9 mouse cellular contexts compared by ENCODE assay signal in genomic region chr4:124035192-124035591, GRCm38 (mm10).
DNase-seq lines count a peak whose midpoint lies in the region; ATAC-seq and TF ChIP-seq lines count a peak whose summit lies in the region.
"Had no signal": no experiment of that assay in that cellular context is flagged by ENCODE, and none has a peak within 500 bp of the region (broad histone marks: within the 10 kb centered on the region; RNA-seq: fewer than 3 reads in every experiment).

No protein-coding gene starts in this region.

- H3K9me3 ChIP-seq in lung, embryonic 15.5 days = no peaks in the 10 kb centered on the region
- H3K9me3 ChIP-seq in hindbrain, embryonic 12.5 days (replicated peaks) = no peaks in the 10 kb centered on the region
- H3K9me3 ChIP-seq: liver, embryonic 15.5 days had no signal

- no peak overlapping the region for H3K4me3 ChIP-seq in lung, embryonic 15.5 days
- H3K4me3 ChIP-seq in lung, adult 2 months (replicated peaks; ENCODE audit: extremely low read depth, low read depth, low read length) = no peak overlapping the region
- no peak overlapping the region for H3K4me3 ChIP-seq in hindbrain, embryonic 12.5 days
- H3K4me3 ChIP-seq: liver, embryonic 15.5 days had no signal

- WGBS in lung, embryonic 15.5 days = 25% methylated on average over 7 of the region's 7 CpGs
- 27% methylated on average over 7 of the region's 7 CpGs for WGBS in lung, adult 2 months
- WGBS in hindbrain, embryonic 12.5 days = 5% methylated on average over 6 of the region's 7 CpGs

- DNase-seq in embryo, embryonic 11 days = peak; percentile 54
- DNase-seq in embryo, embryonic 10 days (ENCODE audit: low spot score) = no peak
- no peak for DNase-seq in lung, adult 2 months
- peak; percentile 15 for DNase-seq in retina, embryonic 14.5 days (ENCODE audit: low spot score)
- DNase-seq in B cell, adult 2 months = no peak
- DNase-seq in ovary, adult 18-20 months (ENCODE audit: low spot score) = no peak

- H3K4me2 ChIP-seq in lung, embryonic 15.5 days = no peak overlapping the region
- H3K4me2 ChIP-seq in hindbrain, embryonic 12.5 days (replicated peaks) = peak overlapping the region; percentile 43
- H3K4me2 ChIP-seq: liver, embryonic 15.5 days had no signal

- TF ChIP-seq POLR2A in lung, adult 2 months (IDR thresholded peaks at IDR 0.05; ENCODE audit: borderline replicate concordance, extremely low read depth, low read depth, low read length) = no peak

- no peak for TF ChIP-seq CTCF in lung, adult 2 months (IDR thresholded peaks at IDR 0.05; ENCODE audit: insufficient read depth, low read length)

- ATAC-seq in lung, embryonic 15.5 days (ENCODE audit: borderline replicate concordance, extremely low read depth, low FRiP score, low TSS enrichment) = 0 out of 2 replicates have a peak, but pooled peaks have one; percentile 27
- ATAC-seq in hindbrain, embryonic 12.5 days (ENCODE audit: low FRiP score) = peak; percentile 87

- H3K27me3 ChIP-seq in lung, embryonic 15.5 days = no peaks in the 10 kb centered on the region
- H3K27me3 ChIP-seq in hindbrain, embryonic 12.5 days = no peaks in the 10 kb centered on the region

- no peaks in the 10 kb centered on the region for H3K4me1 ChIP-seq in lung, embryonic 15.5 days
- no peaks in the 10 kb centered on the region for H3K4me1 ChIP-seq in lung, adult 2 months (ENCODE audit: control insufficient read depth, insufficient read depth, low read length)
- peaks cover 41% of the 10 kb centered on the region for H3K4me1 ChIP-seq in hindbrain, embryonic 12.5 days
- H3K4me1 ChIP-seq: liver, embryonic 15.5 days had no signal

- no peaks in the 10 kb centered on the region for H3K36me3 ChIP-seq in lung, embryonic 15.5 days
- H3K36me3 ChIP-seq in hindbrain, embryonic 12.5 days = no peaks in the 10 kb centered on the region
- H3K36me3 ChIP-seq: liver, embryonic 15.5 days had no signal

- H3K9ac ChIP-seq in lung, embryonic 15.5 days = no peak overlapping the region
- no peak overlapping the region; the same call in 1 of the 2 replicates for H3K9ac ChIP-seq in hindbrain, embryonic 12.5 days
- H3K9ac ChIP-seq: liver, embryonic 15.5 days had no signal

- no peak overlapping the region for H3K27ac ChIP-seq in lung, embryonic 15.5 days
- peak overlapping the region; percentile 94 for H3K27ac ChIP-seq in hindbrain, embryonic 12.5 days
- H3K27ac ChIP-seq: liver, embryonic 15.5 days had no signal

Comparison
In these comparisons a context has a peak if more than half of its experiments do, and no peak if none do; other contexts are left out.
1. DNase-seq: peak in embryo, embryonic 11 days (single experiment) and retina, embryonic 14.5 days (single experiment); none in embryo, embryonic 10 days (single experiment), lung, adult 2 months (single experiment), B cell, adult 2 months (0 of 2) and ovary, adult 18-20 months (single experiment).